Mouse (Mus musculus) left cerebral cortex, postnatal 25 days (tissue): ENCODE measurements at regions not wholly inside any gene's neighbourhood (a gene's known extent, or its start where the extent isn't known, plus 50 kb on each side); places are given as distances from the start of the nearest gene placed in this dataset.

Experiments
- DNase-seq, 2 experiments: peaks; one replicate each; pipeline ENCODE4 v3.0.0; 2022; ENCODE audit warnings: low spot score in 2 of 2, mixed read lengths in 1 of 2
- intact Hi-C: fragments of 180-260 bp; cut with DNase I; formaldehyde crosslinking; loops from one replicate; pipeline ENCODE4 v1.15.1; 2025

- DNase-seq: peak; percentile 75 to 96
- intact Hi-C loops: loop anchor here (5.0 kb wide), 1 partner anchor 448 kb away; the partner anchor contains the start of gene Slitrk1
Observed at GRCm38 (mm10) chr14:109359914-109360313, 446.0 kb upstream of the Slitrk1 start.
